Mouse (Mus musculus) ES-Bruce4 (cell line): ENCODE measurements at regions not wholly inside any gene's neighbourhood (a gene's known extent, or its start where the extent isn't known, plus 50 kb on each side); places are given as distances from the start of the nearest gene placed in this dataset.

Experiments used
- H3K27ac ChIP-seq: 2 replicates; pipeline ENCODE4 v1.5.1; 2012; ENCODE audit warnings: low read length, inconsistent platforms; ENCODE audit not compliant: insufficient read depth
- H3K27me3 ChIP-seq: 2 replicates; pipeline ENCODE4 v1.6.1; 2012; ENCODE audit warnings: mild to moderate bottlenecking, low read length, inconsistent platforms; ENCODE audit not compliant: control insufficient read depth, poor library complexity, insufficient read depth, severe bottlenecking
- H3K36me3 ChIP-seq: 2 replicates; pipeline ENCODE4 v1.6.1; 2012; ENCODE audit warnings: inconsistent platforms, mild to moderate bottlenecking, low read length, moderate library complexity; ENCODE audit not compliant: control insufficient read depth, poor library complexity, insufficient read depth, severe bottlenecking
- H3K4me1 ChIP-seq: one replicate; pipeline ENCODE4 v1.8.1; 2011; ENCODE audit warnings: low read length; ENCODE audit not compliant: control insufficient read depth, insufficient read depth
- H3K4me3 ChIP-seq: 2 replicates; pipeline ENCODE4 v1.5.1; 2011; ENCODE audit warnings: low read depth, mild to moderate bottlenecking, low read length
- H3K9ac ChIP-seq: 2 replicates; pipeline ENCODE4 v1.6.1; 2012; ENCODE audit warnings: low read depth, mild to moderate bottlenecking, inconsistent platforms; ENCODE audit not compliant: poor library complexity, severe bottlenecking
- H3K9me3 ChIP-seq: replicated peaks from 2 replicates; pipeline ENCODE4 v1.6.1; 2012; ENCODE audit warnings: mild to moderate bottlenecking, low read length, inconsistent platforms; ENCODE audit not compliant: control insufficient read depth, poor library complexity, insufficient read depth, severe bottlenecking
- CTCF ChIP-seq: IDR thresholded peaks from one replicate; pipeline ENCODE4 v1.8.1; 2011; ENCODE audit warnings: low read depth, low read length
- EP300 ChIP-seq: IDR thresholded peaks from 2 replicates; pipeline ENCODE4 v1.6.1; 2011; ENCODE audit warnings: low read depth, low read length; ENCODE audit not compliant: insufficient read depth
- POLR2A ChIP-seq: IDR thresholded peaks from one replicate; pipeline ENCODE4 v1.8.1; 2011; ENCODE audit warnings: low read length; ENCODE audit not compliant: insufficient read depth

- Histone ChIP-seq H3K9me3 (no peaks in the 10 kb centered on the region), H3K4me1 (no peaks in the 10 kb centered on the region), H3K4me3 (no peak overlapping the region), H3K27ac (no peak overlapping the region), H3K9ac (no peak overlapping the region), H3K36me3 (no peaks in the 10 kb centered on the region), H3K27me3 (no peaks in the 10 kb centered on the region)
- TF ChIP-seq EP300, result no peak
These were observed 53.7 kb upstream of the Cpm start for GRCm38 (mm10) chr10:117575404-117576153.

- H3K36me3 ChIP-seq, result no peaks in the 10 kb centered on the region
- no peak overlapping the region for H3K27ac ChIP-seq
- H3K9ac ChIP-seq, result no peak overlapping the region
- no peaks in the 10 kb centered on the region for H3K9me3 ChIP-seq
- H3K4me1 ChIP-seq, result no peaks in the 10 kb centered on the region
- no peak overlapping the region for H3K4me3 ChIP-seq
- TF ChIP-seq POLR2A (no peak), CTCF (no peak), EP300 (no peak)
- H3K27me3 ChIP-seq, result no peaks in the 10 kb centered on the region
These were observed 54.4 kb upstream of the Cpm start for GRCm38 (mm10) chr10:117574915-117575314.

- Histone ChIP-seq H3K4me1 (no peaks in the 10 kb centered on the region), H3K27ac (no peak overlapping the region), H3K36me3 (no peaks in the 10 kb centered on the region), H3K4me3 (no peak overlapping the region), H3K9ac (no peak overlapping the region), H3K9me3 (no peaks in the 10 kb centered on the region), H3K27me3 (no peaks in the 10 kb centered on the region)
- TF ChIP-seq POLR2A, result no peak
- TF ChIP-seq CTCF, result no peak
- TF ChIP-seq EP300, result no peak
These were observed 55.1 kb upstream of the Cpm start for GRCm38 (mm10) chr10:117574056-117574727.

- Histone ChIP-seq H3K4me1 (no peaks in the 10 kb centered on the region), H3K4me3 (no peak overlapping the region), H3K27me3 (no peaks in the 10 kb centered on the region), H3K36me3 (no peaks in the 10 kb centered on the region), H3K27ac (no peak overlapping the region), H3K9me3 (no peaks in the 10 kb centered on the region), H3K9ac (no peak overlapping the region)
- TF ChIP-seq EP300 (no peak), POLR2A (no peak), CTCF (no peak)
These were observed 55.8 kb upstream of the Cpm start for GRCm38 (mm10) chr10:117573596-117573850.

- Histone ChIP-seq H3K4me1 (no peaks in the 10 kb centered on the region), H3K9ac (no peak overlapping the region), H3K27me3 (no peaks in the 10 kb centered on the region), H3K4me3 (no peak overlapping the region), H3K9me3 (no peaks in the 10 kb centered on the region), H3K36me3 (no peaks in the 10 kb centered on the region), H3K27ac (no peak overlapping the region)
- TF ChIP-seq CTCF, result no peak
- no peak for TF ChIP-seq EP300
- no peak for TF ChIP-seq POLR2A
These were observed 56.3 kb upstream of the Cpm start for GRCm38 (mm10) chr10:117572746-117573595.
